Mouse (Mus musculus) fibroblast of lung, adult 2 months (primary cell): ENCODE measurements around the gene 2310030G06Rik.

Source experiments
- DNase-seq: peaks from one replicate; pipeline ENCODE4 v3.0.0-alpha.2; 2011; ENCODE audit warnings: low read depth

2310030G06Rik gene

GRCm38 (mm10) chr9:50700921-50701691 lies 45.2 kb downstream of the 2310030G06Rik start:
- DNase-seq, result no peak

GRCm38 (mm10) chr9:50698418-50699409 lies 47.6 kb downstream of the 2310030G06Rik start:
- no peak for DNase-seq

- DNase-seq, result peak; percentile 76
These were observed 48.7 kb downstream of the 2310030G06Rik start for GRCm38 (mm10) chr9:50697706-50698041.

GRCm38 (mm10) chr9:50696851-50697705 lies 49.3 kb downstream of the 2310030G06Rik start:
- no peak for DNase-seq

GRCm38 (mm10) chr9:50695153-50695552 lies 51.2 kb downstream of the 2310030G06Rik start:
- no peak for DNase-seq

GRCm38 (mm10) chr9:50693631-50694030 lies 52.7 kb downstream of the 2310030G06Rik start:
- DNase-seq, result no peak

DNA sequence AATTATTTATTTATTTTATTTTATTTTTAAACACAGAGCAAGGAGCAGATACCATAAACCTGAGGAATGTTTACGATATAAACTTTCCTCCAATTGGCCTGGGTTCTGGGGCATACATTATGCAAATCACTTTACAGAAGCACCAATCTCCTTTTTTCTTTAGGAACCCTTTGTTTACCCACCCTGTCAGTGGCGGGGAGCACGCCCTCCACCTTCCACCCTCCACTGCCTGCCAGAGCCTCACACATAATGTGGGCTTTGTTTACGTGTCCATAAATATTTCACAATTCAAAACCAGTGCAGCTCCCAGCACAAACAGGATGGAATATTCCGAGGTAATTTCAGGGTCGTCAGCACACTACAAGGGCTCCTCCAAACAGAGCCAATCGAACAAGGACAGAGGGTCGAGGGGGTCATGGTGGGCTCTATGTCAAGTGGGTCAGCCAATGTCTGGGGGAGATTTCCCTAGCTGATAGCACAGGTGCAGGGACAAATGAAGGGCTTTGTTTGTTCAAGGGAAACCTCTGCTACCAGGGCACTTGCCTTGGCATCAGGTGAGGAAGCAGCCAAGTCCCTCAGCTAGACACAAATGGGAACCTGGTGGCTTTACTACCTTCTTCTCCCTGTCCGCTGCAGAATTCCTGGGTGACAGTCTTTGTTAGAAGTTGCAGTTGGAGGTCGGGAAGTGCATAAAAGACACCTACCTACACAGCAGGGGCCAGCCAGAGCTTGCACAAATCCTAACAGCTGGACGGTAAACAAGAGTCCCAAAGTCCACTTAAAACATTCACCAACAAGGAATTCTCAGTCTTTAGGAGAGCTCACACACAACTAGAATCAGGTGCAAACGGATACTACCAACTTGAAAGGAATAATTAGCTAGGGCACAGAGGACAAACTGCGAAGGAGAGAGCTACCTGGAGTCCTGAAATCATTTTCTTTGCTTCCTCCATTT lies 53.4 kb downstream of the 2310030G06Rik start:
- no peak for DNase-seq
